Mouse (Mus musculus): ENCODE measurements around the gene Dock1. TPM values are rescaled to one million over a fixed set of nuclear protein-coding genes. Genes with fewer than 3 reads are reported as not detected.

The Dock1 gene
- total and polyA plus RNA-seq, 2 experiments from 2014 or later, result 8.0 to 15.2 TPM

GRCm38 (mm10) chr7:135002216-135002615 is 331.8 kb downstream of the Dock1 start:
- Histone ChIP-seq H3K4me3 (ENCODE audit: low read length) (no peak overlapping the region), H3K9me3 (ENCODE audit: low read length) (no peaks in the 10 kb centered on the region), H3K9ac (replicated peaks; ENCODE audit: low read length) (no peak overlapping the region), H3K4me1 (ENCODE audit: insufficient read depth, low read length) (0 out of 2 replicates have a peak, but pooled peaks cover 3% of the 10 kb centered on the region), H3K36me3 (ENCODE audit: insufficient read depth, low read length) (no peaks in the 10 kb centered on the region), H3K4me2 (ENCODE audit: low read depth, low read length) (no peak overlapping the region), H3K27me3 (ENCODE audit: insufficient read depth, low read length) (no peaks in the 10 kb centered on the region), H3K27ac (no peak overlapping the region)
- 91% methylated on average over 1 of the region's 1 CpGs for WGBS
- DNase-seq (ENCODE audit: low spot score) (no peak), ATAC-seq (no peak)
- TF ChIP-seq CTCF (IDR thresholded peaks at IDR 0.05; ENCODE audit: low read depth), result no peak

DNA sequence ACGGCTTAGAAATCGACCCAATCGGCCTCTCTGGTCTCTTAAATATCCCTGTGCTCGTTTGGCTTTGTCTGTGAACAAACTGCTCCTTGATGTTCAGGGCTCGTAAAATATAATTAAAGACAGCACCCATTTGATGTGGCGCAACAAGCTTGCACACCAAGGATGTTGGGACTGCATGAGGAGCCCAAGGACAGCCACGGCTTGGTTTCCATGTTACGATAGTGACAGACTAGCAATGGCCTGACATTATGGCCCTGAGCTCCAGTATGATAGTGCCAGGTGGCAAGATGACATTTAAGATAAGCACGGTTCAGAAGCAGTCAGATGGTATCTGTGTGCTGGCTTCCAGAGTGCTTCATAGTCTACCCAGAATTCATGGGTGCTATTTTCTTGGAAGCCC is 332.4 kb downstream of the Dock1 start:
- no peaks in the 10 kb centered on the region for H3K4me1 ChIP-seq (ENCODE audit: insufficient read depth, low read length)
- WGBS, result 79% methylated on average over 9 of the region's 9 CpGs
- no peaks in the 10 kb centered on the region for H3K36me3 ChIP-seq (ENCODE audit: insufficient read depth, low read length)
- H3K9ac ChIP-seq (replicated peaks; ENCODE audit: low read length), result no peak overlapping the region
- H3K27ac ChIP-seq, result no peak overlapping the region
- no peak overlapping the region for H3K4me2 ChIP-seq (ENCODE audit: low read depth, low read length)
- H3K27me3 ChIP-seq (ENCODE audit: insufficient read depth, low read length), result no peaks in the 10 kb centered on the region
- no peak for TF ChIP-seq CTCF (IDR thresholded peaks at IDR 0.05; ENCODE audit: low read depth)
- no peaks in the 10 kb centered on the region for H3K9me3 ChIP-seq (ENCODE audit: low read length)
- no peak for DNase-seq (ENCODE audit: low spot score)
- H3K4me3 ChIP-seq (ENCODE audit: low read length), result no peak overlapping the region
- no peak for ATAC-seq

GRCm38 (mm10) chr7:135005964-135006560 is 335.6 kb downstream of the Dock1 start:
- no peak overlapping the region for H3K27ac ChIP-seq
- no peaks in the 10 kb centered on the region for H3K9me3 ChIP-seq (ENCODE audit: low read length)
- WGBS, result 69% methylated on average over 7 of the region's 7 CpGs
- H3K27me3 ChIP-seq (ENCODE audit: insufficient read depth, low read length), result no peaks in the 10 kb centered on the region
- ATAC-seq, result no peak
- H3K9ac ChIP-seq (replicated peaks; ENCODE audit: low read length), result no peak overlapping the region
- no peaks in the 10 kb centered on the region for H3K4me1 ChIP-seq (ENCODE audit: insufficient read depth, low read length)
- no peak for TF ChIP-seq CTCF (IDR thresholded peaks at IDR 0.05; ENCODE audit: low read depth)
- no peaks in the 10 kb centered on the region for H3K36me3 ChIP-seq (ENCODE audit: insufficient read depth, low read length)
- no peak overlapping the region for H3K4me2 ChIP-seq (ENCODE audit: low read depth, low read length)
- no peak for DNase-seq (ENCODE audit: low spot score)
- no peak overlapping the region for H3K4me3 ChIP-seq (ENCODE audit: low read length)

DNA sequence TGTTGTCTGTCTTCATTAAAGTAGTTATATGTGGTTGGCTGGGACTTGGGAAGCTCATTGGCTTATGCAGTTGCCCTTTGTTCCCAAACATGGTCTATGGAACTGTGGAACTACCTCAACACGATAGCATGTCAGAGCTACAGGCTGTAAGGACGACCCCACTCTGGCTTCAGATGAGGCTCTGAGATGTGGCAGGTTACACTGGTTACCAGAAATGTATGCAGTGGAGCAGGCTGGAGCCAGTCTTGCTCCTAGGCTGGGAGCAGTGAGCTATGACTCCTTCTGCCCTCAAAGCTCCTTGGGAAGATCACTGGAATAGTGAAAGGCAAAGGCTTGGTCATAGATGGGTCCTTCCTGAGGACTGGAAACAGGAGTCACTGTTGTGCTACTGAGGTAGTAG is 337.6 kb downstream of the Dock1 start:
- no peaks in the 10 kb centered on the region for H3K36me3 ChIP-seq (ENCODE audit: insufficient read depth, low read length)
- H3K9me3 ChIP-seq (ENCODE audit: low read length), result no peaks in the 10 kb centered on the region
- 93% methylated on average over 2 of the region's 2 CpGs for WGBS
- ATAC-seq (no peak), DNase-seq (ENCODE audit: low spot score) (no peak)
- TF ChIP-seq CTCF (IDR thresholded peaks at IDR 0.05; ENCODE audit: low read depth), result no peak
- no peaks in the 10 kb centered on the region for H3K4me1 ChIP-seq (ENCODE audit: insufficient read depth, low read length)
- H3K4me3 ChIP-seq (ENCODE audit: low read length), result no peak overlapping the region
- H3K27me3 ChIP-seq (ENCODE audit: insufficient read depth, low read length), result no peaks in the 10 kb centered on the region
- no peak overlapping the region for H3K27ac ChIP-seq
- H3K4me2 ChIP-seq (ENCODE audit: low read depth, low read length), result no peak overlapping the region
- H3K9ac ChIP-seq (replicated peaks; ENCODE audit: low read length), result no peak overlapping the region

- H3K9ac ChIP-seq (replicated peaks; ENCODE audit: low read length), result no peak overlapping the region
- no peaks in the 10 kb centered on the region for H3K4me1 ChIP-seq (ENCODE audit: insufficient read depth, low read length)
- H3K27ac ChIP-seq, result no peak overlapping the region
- TF ChIP-seq CTCF (IDR thresholded peaks at IDR 0.05; ENCODE audit: low read depth), result no peak
- no peak overlapping the region for H3K4me3 ChIP-seq (ENCODE audit: low read length)
- WGBS, result 97% methylated on average over 2 of the region's 2 CpGs
- no peaks in the 10 kb centered on the region for H3K9me3 ChIP-seq (ENCODE audit: low read length)
- DNase-seq (ENCODE audit: low spot score), result no peak
- no peaks in the 10 kb centered on the region for H3K27me3 ChIP-seq (ENCODE audit: insufficient read depth, low read length)
- no peak for ATAC-seq
- H3K4me2 ChIP-seq (ENCODE audit: low read depth, low read length), result no peak overlapping the region
- H3K36me3 ChIP-seq (ENCODE audit: insufficient read depth, low read length), result no peaks in the 10 kb centered on the region
Measured at GRCm38 (mm10) chr7:135010997-135011396, 340.5 kb downstream of the Dock1 start.

GRCm38 (mm10) chr7:135017531-135017930 is 347.1 kb downstream of the Dock1 start:
- DNase-seq (ENCODE audit: low spot score), result no peak
- no peak overlapping the region for H3K4me2 ChIP-seq (ENCODE audit: low read depth, low read length)
- TF ChIP-seq CTCF (IDR thresholded peaks at IDR 0.05; ENCODE audit: low read depth), result no peak
- no peak overlapping the region for H3K4me3 ChIP-seq (ENCODE audit: low read length)
- H3K27me3 ChIP-seq (ENCODE audit: insufficient read depth, low read length), result no peaks in the 10 kb centered on the region
- no peaks in the 10 kb centered on the region for H3K36me3 ChIP-seq (ENCODE audit: insufficient read depth, low read length)
- 0 out of 2 replicates have a peak, but pooled peaks cover 4% of the 10 kb centered on the region for H3K4me1 ChIP-seq (ENCODE audit: insufficient read depth, low read length)
- ATAC-seq, result no peak
- H3K9ac ChIP-seq (replicated peaks; ENCODE audit: low read length), result no peak overlapping the region
- no peaks in the 10 kb centered on the region for H3K9me3 ChIP-seq (ENCODE audit: low read length)
- 67% methylated on average over 1 of the region's 1 CpGs for WGBS
- H3K27ac ChIP-seq, result no peak overlapping the region

GRCm38 (mm10) chr7:135020762-135021161 is 350.3 kb downstream of the Dock1 start:
- H3K36me3 ChIP-seq (ENCODE audit: insufficient read depth, low read length), result no peaks in the 10 kb centered on the region
- no peak overlapping the region for H3K27ac ChIP-seq
- H3K9ac ChIP-seq (replicated peaks; ENCODE audit: low read length), result no peak overlapping the region
- H3K27me3 ChIP-seq (ENCODE audit: insufficient read depth, low read length), result no peaks in the 10 kb centered on the region
- H3K4me1 ChIP-seq (ENCODE audit: insufficient read depth, low read length), result 0 out of 2 replicates have a peak, but pooled peaks cover 4% of the 10 kb centered on the region
- H3K4me3 ChIP-seq (ENCODE audit: low read length), result no peak overlapping the region
- no peaks in the 10 kb centered on the region for H3K9me3 ChIP-seq (ENCODE audit: low read length)
- no peak overlapping the region for H3K4me2 ChIP-seq (ENCODE audit: low read depth, low read length)
- 65% methylated on average over 7 of the region's 7 CpGs for WGBS
- no peak for ATAC-seq
- no peak for TF ChIP-seq CTCF (IDR thresholded peaks at IDR 0.05; ENCODE audit: low read depth)
- no peak for DNase-seq (ENCODE audit: low spot score)

Data from hindbrain, postnatal 0 days (tissue).